Mouse (Mus musculus): ENCODE data around the gene Ndrg2. TPM values are rescaled to one million over a fixed set of nuclear protein-coding genes. Genes with fewer than 3 reads are reported as not detected.
"Not testable (repeated sequence)": the region's sequence is repeated elsewhere in the genome, so short reads cannot be mapped to it uniquely, and the experiment has no call there.

Ndrg2 gene
- total and polyA plus RNA-seq, 2 experiments from 2014 or later: 356 to 449 TPM

DNA sequence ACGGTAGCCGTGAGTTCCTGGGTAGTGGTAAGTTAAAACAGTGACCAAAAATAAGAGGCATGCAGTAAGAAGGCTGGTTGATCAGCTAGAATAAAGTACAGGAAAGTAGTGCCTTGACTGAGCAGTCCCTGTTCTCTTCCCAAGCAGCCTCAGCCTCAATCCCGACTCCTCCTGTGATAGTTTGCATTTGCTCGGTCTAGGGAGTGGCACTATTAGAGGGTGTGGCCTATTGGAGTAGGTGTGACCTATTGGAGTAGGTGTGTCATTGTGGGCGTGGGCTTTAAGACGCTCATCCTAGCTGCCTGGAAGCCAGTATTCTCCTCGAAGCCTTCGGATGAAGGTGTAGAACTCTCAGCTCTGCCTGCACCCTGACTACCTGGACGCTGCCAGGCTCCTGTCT is 25.0 kb upstream of the Ndrg2 start:
- WGBS: 87% methylated on average over 9 of the region's 9 CpGs

GRCm38 (mm10) chr14:51932092-51933020 is 18.4 kb upstream of the Ndrg2 start:
- Histone ChIP-seq H3K9me3 (ENCODE audit: low read length) (no peaks in the 10 kb centered on the region), H3K27me3 (ENCODE audit: insufficient read depth, low read length) (no peaks in the 10 kb centered on the region), H3K36me3 (ENCODE audit: insufficient read depth, low read length) (no peaks in the 10 kb centered on the region), H3K4me3 (ENCODE audit: low read depth, low read length) (no peak overlapping the region), H3K9ac (replicated peaks; ENCODE audit: low read length, poor library complexity, severe bottlenecking) (no peak overlapping the region), H3K27ac (ENCODE audit: low read depth, low read length) (no peak overlapping the region), H3K4me1 (ENCODE audit: insufficient read depth, low read length) (no peaks in the 10 kb centered on the region), H3K4me2 (ENCODE audit: low read depth, low read length, poor library complexity, severe bottlenecking) (no peak overlapping the region)
- no peak for TF ChIP-seq CTCF (IDR thresholded peaks at IDR 0.05)
- no peak for DNase-seq (ENCODE audit: low spot score)
- no peak for ATAC-seq (ENCODE audit: low FRiP score)
- WGBS: 68% methylated on average over 10 of the region's 10 CpGs

More for the DNA sequence above, 25.0 kb upstream of the Ndrg2 start:
- Histone ChIP-seq H3K9me3 (ENCODE audit: low read length) (no peaks in the 10 kb centered on the region), H3K27me3 (ENCODE audit: insufficient read depth, low read length) (no peaks in the 10 kb centered on the region), H3K36me3 (ENCODE audit: insufficient read depth, low read length) (no peaks in the 10 kb centered on the region), H3K27ac (ENCODE audit: low read depth, low read length) (no peak overlapping the region), H3K4me1 (ENCODE audit: insufficient read depth, low read length) (no peaks in the 10 kb centered on the region), H3K4me3 (ENCODE audit: low read depth, low read length) (no peak overlapping the region), H3K4me2 (ENCODE audit: low read depth, low read length, poor library complexity, severe bottlenecking) (no peak overlapping the region), H3K9ac (replicated peaks; ENCODE audit: low read length, poor library complexity, severe bottlenecking) (no peak overlapping the region)
- ATAC-seq (ENCODE audit: low FRiP score): no peak
- no peak for DNase-seq (ENCODE audit: low spot score)
- TF ChIP-seq CTCF (IDR thresholded peaks at IDR 0.05): no peak

GRCm38 (mm10) chr14:51930824-51931223 is 16.9 kb upstream of the Ndrg2 start:
- Histone ChIP-seq H3K4me3 (ENCODE audit: low read depth, low read length) (no peak overlapping the region), H3K4me1 (ENCODE audit: insufficient read depth, low read length) (no peaks in the 10 kb centered on the region), H3K4me2 (ENCODE audit: low read depth, low read length, poor library complexity, severe bottlenecking) (no peak overlapping the region), H3K27ac (ENCODE audit: low read depth, low read length) (no peak overlapping the region), H3K27me3 (ENCODE audit: insufficient read depth, low read length) (no peaks in the 10 kb centered on the region), H3K9me3 (ENCODE audit: low read length) (no peaks in the 10 kb centered on the region), H3K9ac (replicated peaks; ENCODE audit: low read length, poor library complexity, severe bottlenecking) (no peak overlapping the region), H3K36me3 (ENCODE audit: insufficient read depth, low read length) (no peaks in the 10 kb centered on the region)
- peak; percentile 86 for TF ChIP-seq CTCF (IDR thresholded peaks at IDR 0.05)
- peak; percentile 91 for DNase-seq (ENCODE audit: low spot score)
- WGBS: 32% methylated on average over 5 of the region's 5 CpGs
- peak; percentile 67; the same call in 1 of the 2 replicates for ATAC-seq (ENCODE audit: low FRiP score)

DNA sequence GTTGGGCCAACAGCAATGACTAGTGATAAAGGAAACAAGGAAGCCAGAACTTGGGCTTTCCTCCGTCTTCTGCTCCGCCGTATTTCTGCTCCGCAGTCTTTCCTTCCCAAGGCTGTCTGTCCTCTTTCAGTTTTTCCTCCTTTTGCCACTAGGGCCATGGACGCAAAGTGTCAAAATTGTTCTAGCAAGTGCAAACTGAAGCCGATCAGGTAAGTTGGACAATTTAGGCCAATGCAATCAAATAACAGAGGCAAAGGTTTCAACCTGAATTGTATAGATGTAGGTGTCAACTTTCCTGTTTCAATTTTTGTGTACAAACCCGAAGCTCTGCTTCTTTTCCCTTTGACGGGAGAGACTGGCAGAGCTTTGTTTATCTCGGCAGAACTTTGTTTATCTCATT is 16.0 kb upstream of the Ndrg2 start:
- Histone ChIP-seq H3K27me3 (ENCODE audit: insufficient read depth, low read length) (no peaks in the 10 kb centered on the region), H3K27ac (ENCODE audit: low read depth, low read length) (peak overlapping the region; percentile 49)
- ATAC-seq (ENCODE audit: low FRiP score): no peak

DNA sequence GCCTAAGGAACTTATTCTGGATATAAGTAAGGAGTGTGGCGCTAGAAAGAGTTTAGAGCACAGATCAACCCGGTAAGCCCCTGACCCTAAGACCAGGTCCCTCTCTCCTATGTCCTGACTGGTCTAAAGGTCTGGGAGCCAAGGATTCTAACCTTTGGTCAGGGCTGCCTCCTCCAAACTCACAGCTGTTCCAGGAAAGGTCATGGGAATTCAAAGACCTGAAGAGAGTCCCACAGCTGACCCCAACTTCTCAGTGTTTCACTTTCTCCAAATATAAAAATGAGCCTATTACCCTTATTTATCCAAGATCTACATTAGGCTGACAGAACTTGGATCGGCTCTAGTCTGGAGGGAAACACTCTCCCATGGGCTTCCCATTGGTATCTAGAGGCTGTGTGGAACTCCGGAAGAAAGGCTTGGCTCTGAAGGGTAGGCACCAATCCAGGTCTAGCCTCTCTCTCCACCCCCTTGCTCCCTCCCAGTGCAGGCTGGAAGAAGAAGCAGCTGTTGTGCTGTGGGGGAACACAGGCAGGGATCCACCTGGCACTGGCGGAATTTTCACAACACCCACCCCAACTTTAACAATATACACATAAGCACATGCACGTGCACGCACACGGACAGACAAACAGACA is 15.5 kb upstream of the Ndrg2 start:
- WGBS: 68% methylated on average over 8 of the region's 8 CpGs
- no peaks in the 10 kb centered on the region for H3K4me1 ChIP-seq (ENCODE audit: insufficient read depth, low read length)
- H3K4me3 ChIP-seq (ENCODE audit: low read depth, low read length): no peak overlapping the region
- H3K27ac ChIP-seq (ENCODE audit: low read depth, low read length): peak overlapping the region; percentile 49; the same call in 1 of the 2 replicates
- DNase-seq (ENCODE audit: low spot score): peak; percentile 81
- ATAC-seq (ENCODE audit: low FRiP score): no peak
- H3K9me3 ChIP-seq (ENCODE audit: low read length): no peaks in the 10 kb centered on the region
- H3K27me3 ChIP-seq (ENCODE audit: insufficient read depth, low read length): no peaks in the 10 kb centered on the region
- H3K4me2 ChIP-seq (ENCODE audit: low read depth, low read length, poor library complexity, severe bottlenecking): no peak overlapping the region
- no peak for TF ChIP-seq CTCF (IDR thresholded peaks at IDR 0.05)
- no peaks in the 10 kb centered on the region for H3K36me3 ChIP-seq (ENCODE audit: insufficient read depth, low read length)
- no peak overlapping the region for H3K9ac ChIP-seq (replicated peaks; ENCODE audit: low read length, poor library complexity, severe bottlenecking)

More for the DNA sequence above, 16.0 kb upstream of the Ndrg2 start:
- TF ChIP-seq CTCF (IDR thresholded peaks at IDR 0.05): 0 out of 2 replicates have a peak, but pooled peaks have one; percentile 25
- Histone ChIP-seq H3K4me3 (ENCODE audit: low read depth, low read length) (no peak overlapping the region), H3K9ac (replicated peaks; ENCODE audit: low read length, poor library complexity, severe bottlenecking) (no peak overlapping the region), H3K4me2 (ENCODE audit: low read depth, low read length, poor library complexity, severe bottlenecking) (no peak overlapping the region), H3K4me1 (ENCODE audit: insufficient read depth, low read length) (no peaks in the 10 kb centered on the region), H3K36me3 (ENCODE audit: insufficient read depth, low read length) (no peaks in the 10 kb centered on the region), H3K9me3 (ENCODE audit: low read length) (no peaks in the 10 kb centered on the region)
- DNase-seq (ENCODE audit: low spot score): no peak
- 69% methylated on average over 9 of the region's 9 CpGs for WGBS

GRCm38 (mm10) chr14:51926930-51927329 is 13.0 kb upstream of the Ndrg2 start:
- H3K4me1 ChIP-seq (ENCODE audit: insufficient read depth, low read length); ATAC-seq (ENCODE audit: low FRiP score); H3K9me3 ChIP-seq (ENCODE audit: low read length); H3K9ac ChIP-seq (replicated peaks; ENCODE audit: low read length, poor library complexity, severe bottlenecking); H3K27me3 ChIP-seq (ENCODE audit: insufficient read depth, low read length); H3K4me2 ChIP-seq (ENCODE audit: low read depth, low read length, poor library complexity, severe bottlenecking); H3K36me3 ChIP-seq (ENCODE audit: insufficient read depth, low read length); H3K27ac ChIP-seq (ENCODE audit: low read depth, low read length); H3K4me3 ChIP-seq (ENCODE audit: low read depth, low read length); DNase-seq (ENCODE audit: low spot score): not testable (repeated sequence)
- 93% methylated on average over 11 of the region's 11 CpGs for WGBS
